Mouse (Mus musculus) brain, embryonic 14.5 days (tissue): ENCODE measurements at regions not wholly inside any gene's neighbourhood (a gene's known extent, or its start where the extent isn't known, plus 50 kb on each side); places are given as distances from the start of the nearest gene placed in this dataset.

ENCODE experiments used
- CTCF ChIP-seq: fragments of 200-500 bp; IDR thresholded peaks from 2 replicates; pipeline ENCODE4 v1.5.1; 2012; ENCODE audit warnings: inconsistent platforms, mild to moderate bottlenecking, moderate library complexity, borderline replicate concordance; ENCODE audit not compliant: insufficient read depth, insufficient read length; ENCODE audit errors: extremely low read depth
- POLR2A ChIP-seq: fragments of 200-500 bp; IDR thresholded peaks from 2 replicates; pipeline ENCODE4 v1.6.1; 2012; ENCODE audit warnings: mild to moderate bottlenecking, inconsistent platforms, borderline replicate concordance; ENCODE audit not compliant: poor library complexity, insufficient read depth, insufficient read length, severe bottlenecking; ENCODE audit errors: extremely low read depth

- no peak for TF ChIP-seq CTCF
- TF ChIP-seq POLR2A = no peak
These were observed 152.7 kb upstream of the Acvr2a start for GRCm38 (mm10) chr2:48661222-48661621.
